Mouse (Mus musculus) R1 (cell line): Measurements from ENCODE around the gene Ugt2a3.
A peak's percentile ranks its signal among the peaks of the same experiment; 100 is the strongest.
"Not testable (repeated sequence)": the region's sequence is repeated elsewhere in the genome, so short reads cannot be mapped to it uniquely, and the experiment has no call there.

ENCODE experiments used
- DNase-seq: peaks from one replicate; pipeline ENCODE4 v3.0.0-alpha.2; 2018; ENCODE audit warnings: low read depth, low spot score

Gene Ugt2a3

GRCm38 (mm10) chr5:87336961-87337697 lies at the start of gene Ugt2a3:
Gene Ugt2a3 (minus strand): TSS chr5:87337195.
- no peak for DNase-seq

GRCm38 (mm10) chr5:87380234-87380633 lies 43.2 kb upstream of the Ugt2a3 start:
- DNase-seq: no peak

GRCm38 (mm10) chr5:87379825-87380224 lies 42.8 kb upstream of the Ugt2a3 start:
- DNase-seq: no peak

- no peak for DNase-seq
These were observed 38.9 kb upstream of the Ugt2a3 start for GRCm38 (mm10) chr5:87375874-87376383.

- no peak for DNase-seq
These were observed 36.5 kb upstream of the Ugt2a3 start for GRCm38 (mm10) chr5:87373502-87373863.

- not testable (repeated sequence) for DNase-seq
These were observed 36.0 kb upstream of the Ugt2a3 start for GRCm38 (mm10) chr5:87372788-87373501.

- DNase-seq: peak; percentile 70
These were observed 13.4 kb upstream of the Ugt2a3 start for GRCm38 (mm10) chr5:87350350-87350749.

- DNase-seq: not testable (repeated sequence)
These were observed 12.2 kb upstream of the Ugt2a3 start for GRCm38 (mm10) chr5:87349150-87349549.

- DNase-seq: not testable (repeated sequence)
These were observed 10.6 kb upstream of the Ugt2a3 start for GRCm38 (mm10) chr5:87347479-87348078.

GRCm38 (mm10) chr5:87340461-87340860 lies 3.5 kb upstream of the Ugt2a3 start:
- DNase-seq: no peak

GRCm38 (mm10) chr5:87335199-87335598 lies 1.8 kb downstream of the Ugt2a3 start:
- DNase-seq: no peak

GRCm38 (mm10) chr5:87333584-87333983 lies 3.4 kb downstream of the Ugt2a3 start:
- DNase-seq: peak; percentile 38

GRCm38 (mm10) chr5:87311392-87311791 lies 25.6 kb downstream of the Ugt2a3 start:
- DNase-seq: peak; percentile 56

- not testable (repeated sequence) for DNase-seq
These were observed 50.8 kb downstream of the Ugt2a3 start for GRCm38 (mm10) chr5:87286180-87286579.

GRCm38 (mm10) chr5:87275986-87276385 lies 61.0 kb downstream of the Ugt2a3 start:
- DNase-seq: not testable (repeated sequence)

GRCm38 (mm10) chr5:87275581-87275980 lies 61.4 kb downstream of the Ugt2a3 start:
- DNase-seq: no peak
